Mouse (Mus musculus) adrenal gland, adult 18-20 months (tissue): Measurements from ENCODE around the gene Fermt2. TPM values are rescaled to one million over a fixed set of nuclear protein-coding genes. Genes with fewer than 3 reads are reported as not detected.

Source experiments
- DNase-seq, 2 experiments: peaks; one replicate each; pipeline ENCODE4 v3.0.0; 2021 to 2022; ENCODE audit warnings: low spot score in 2 of 2
- total RNA-seq, 2 experiments: library from RNA; stranded (reverse); gene quantifications; 1 replicate in 1 of 2; 2 replicates in 1 of 2; pipeline ENCODE4 v1.2.3; 2021

Gene Fermt2
- total RNA-seq, 2 experiments from 2014 or later = 82.2 to 118 TPM

DNA sequence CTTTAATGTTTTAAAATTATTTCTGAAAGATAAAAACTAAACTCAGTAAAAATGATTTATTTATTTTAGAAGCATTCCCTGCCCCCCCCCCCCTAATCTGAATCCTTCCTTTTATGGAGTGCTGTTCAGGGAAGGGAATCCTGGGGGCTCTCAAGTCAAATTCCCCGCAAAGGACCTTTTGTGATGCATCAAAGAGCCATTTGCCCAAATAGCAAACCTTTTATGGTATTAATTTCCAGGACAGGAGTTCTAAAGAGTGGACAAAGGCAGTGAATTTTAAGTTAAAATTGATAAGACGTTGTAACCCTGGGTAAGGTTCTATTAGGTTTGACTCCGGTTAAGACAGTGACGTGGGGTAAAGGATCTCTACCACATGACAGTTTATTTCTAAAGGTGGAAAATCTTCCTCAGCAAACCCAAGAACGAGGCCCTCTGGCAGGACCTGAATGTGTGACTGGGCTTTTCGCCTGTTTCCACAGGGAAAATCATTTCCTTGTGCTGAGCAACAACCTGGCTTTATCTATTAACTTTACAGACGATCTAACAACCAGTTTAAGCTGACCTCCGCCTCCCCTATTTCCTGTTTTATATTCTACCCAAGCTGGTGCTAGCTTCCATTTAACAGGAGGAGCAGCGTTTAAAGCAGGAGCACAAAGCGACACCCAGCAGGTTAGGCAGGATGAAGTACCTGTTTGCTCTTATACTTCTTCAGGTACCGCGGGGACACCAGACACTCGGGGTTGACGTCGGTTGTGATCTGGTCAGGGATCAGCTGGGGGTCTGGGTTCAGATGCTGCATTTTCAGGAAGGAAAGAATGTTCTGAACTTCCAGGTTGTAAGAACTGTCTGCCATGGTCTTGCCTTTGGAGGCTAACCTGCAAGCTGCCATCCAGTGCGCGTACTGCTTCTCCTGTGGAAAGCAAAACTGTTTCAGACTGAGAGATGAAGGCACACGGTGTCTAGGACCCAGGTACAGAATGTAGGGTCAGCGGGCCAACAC is 65.6 kb downstream of the Fermt2 start:
- no peak for DNase-seq

DNA sequence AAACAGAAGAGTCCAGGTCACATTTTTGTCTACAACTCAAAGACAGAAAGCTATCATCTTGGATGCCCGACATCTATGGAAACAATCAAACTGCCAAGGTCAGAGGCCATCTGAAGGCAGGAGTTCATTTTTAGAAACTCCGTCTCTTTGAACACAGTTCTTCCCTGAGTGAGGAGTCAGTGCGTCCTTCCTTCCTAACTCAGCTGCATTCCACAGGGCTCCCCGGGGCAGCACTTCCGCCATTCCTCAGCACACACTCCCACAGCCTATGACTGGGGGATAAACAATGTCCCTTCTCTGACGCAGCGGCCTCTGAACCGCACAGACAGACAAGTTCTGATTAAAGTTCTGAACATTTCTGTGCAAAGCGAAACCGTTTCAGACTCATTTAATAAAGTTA is 66.3 kb downstream of the Fermt2 start:
- peak; percentile 37 to 40 for DNase-seq

DNA sequence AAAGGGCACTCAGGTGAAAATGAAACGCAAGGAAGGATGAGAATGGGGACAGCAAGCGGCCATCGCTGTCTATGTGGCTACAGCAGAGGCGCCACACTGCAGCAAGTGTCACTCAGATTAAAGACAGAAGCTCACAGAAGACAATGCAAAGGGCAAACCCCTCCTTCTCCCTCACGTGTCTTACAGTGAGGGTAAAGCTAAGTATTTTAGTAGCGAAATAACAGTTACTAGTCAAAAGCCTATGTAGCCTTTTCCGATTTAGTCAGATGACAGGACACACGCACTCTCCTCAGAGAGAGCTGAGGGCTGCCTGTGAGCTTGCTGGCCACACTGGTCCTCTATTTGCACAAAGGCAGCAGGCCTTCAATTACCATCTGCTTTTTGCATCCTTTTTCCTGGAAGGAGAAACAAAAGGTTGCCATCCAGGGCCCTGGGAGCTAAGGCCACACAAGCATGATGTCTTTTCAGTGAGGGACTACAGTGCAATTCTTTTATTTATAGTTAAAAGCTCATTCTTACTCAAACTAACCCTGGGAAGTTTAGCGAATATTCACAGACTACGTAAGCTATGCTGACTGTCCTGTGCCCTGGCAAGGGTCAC is 66.9 kb downstream of the Fermt2 start:
- no peak for DNase-seq

DNA sequence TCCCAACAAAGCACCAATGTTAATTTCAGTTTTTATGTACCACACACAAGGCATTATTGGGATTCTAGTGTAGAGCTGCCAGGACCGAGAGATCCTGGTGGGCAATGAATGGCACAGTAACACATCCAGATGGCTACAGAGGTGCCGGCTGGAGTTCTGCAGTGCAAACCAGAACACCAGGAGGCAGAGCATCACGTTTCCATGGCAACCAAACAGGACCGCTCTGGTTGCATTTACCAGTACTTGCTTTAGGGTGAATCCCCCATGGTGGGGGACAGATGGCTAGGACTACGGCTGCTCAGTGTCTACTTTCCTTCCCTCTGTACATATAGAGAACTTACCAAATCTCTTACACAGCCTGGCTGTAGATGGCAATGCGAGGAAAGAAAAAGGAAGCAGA is 67.5 kb downstream of the Fermt2 start:
- no peak for DNase-seq

- DNase-seq = no peak
These were observed 68.0 kb downstream of the Fermt2 start for GRCm38 (mm10) chr14:45461945-45462344.

GRCm38 (mm10) chr14:45460491-45460890 is 69.4 kb downstream of the Fermt2 start:
- DNase-seq = no peak

GRCm38 (mm10) chr14:45459877-45460276 is 70.0 kb downstream of the Fermt2 start:
- DNase-seq = no peak

DNA sequence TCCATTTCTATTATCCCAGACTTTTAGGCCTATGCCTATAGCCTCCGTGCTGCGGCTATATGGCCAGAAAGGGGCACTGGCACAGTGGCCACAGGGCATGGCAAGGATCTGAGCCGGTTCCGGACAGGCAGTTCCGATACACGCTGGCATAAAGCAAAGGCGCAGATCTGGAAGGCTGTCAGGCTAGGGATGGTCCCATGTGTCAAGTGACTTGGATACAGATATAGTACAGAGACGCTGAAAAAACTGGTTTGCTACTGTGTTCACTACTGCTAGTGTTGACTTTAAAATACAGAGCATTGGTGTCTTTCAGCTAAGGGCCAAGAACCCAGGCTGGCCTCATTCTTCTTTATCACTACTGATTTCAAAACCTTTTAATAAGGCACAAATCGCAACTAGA is 72.9 kb downstream of the Fermt2 start:
- no peak for DNase-seq

DNA sequence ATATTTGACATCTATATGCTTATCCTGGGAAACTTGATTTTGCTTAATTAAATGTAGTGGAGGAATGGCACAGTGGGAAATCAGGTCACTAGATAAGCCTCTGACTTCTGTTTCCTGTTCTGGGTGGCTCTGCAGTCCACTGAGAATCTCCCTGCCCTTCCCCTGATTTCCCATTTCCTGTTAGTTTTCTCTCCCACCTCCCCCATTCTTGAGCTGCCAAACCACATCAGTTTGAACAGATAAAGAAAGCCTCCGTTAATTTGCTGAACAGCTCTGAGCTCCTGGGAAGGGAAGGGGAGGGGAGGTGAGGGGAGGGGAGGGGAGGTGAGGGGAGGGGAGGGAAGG is 73.4 kb downstream of the Fermt2 start:
- DNase-seq = no peak

DNA sequence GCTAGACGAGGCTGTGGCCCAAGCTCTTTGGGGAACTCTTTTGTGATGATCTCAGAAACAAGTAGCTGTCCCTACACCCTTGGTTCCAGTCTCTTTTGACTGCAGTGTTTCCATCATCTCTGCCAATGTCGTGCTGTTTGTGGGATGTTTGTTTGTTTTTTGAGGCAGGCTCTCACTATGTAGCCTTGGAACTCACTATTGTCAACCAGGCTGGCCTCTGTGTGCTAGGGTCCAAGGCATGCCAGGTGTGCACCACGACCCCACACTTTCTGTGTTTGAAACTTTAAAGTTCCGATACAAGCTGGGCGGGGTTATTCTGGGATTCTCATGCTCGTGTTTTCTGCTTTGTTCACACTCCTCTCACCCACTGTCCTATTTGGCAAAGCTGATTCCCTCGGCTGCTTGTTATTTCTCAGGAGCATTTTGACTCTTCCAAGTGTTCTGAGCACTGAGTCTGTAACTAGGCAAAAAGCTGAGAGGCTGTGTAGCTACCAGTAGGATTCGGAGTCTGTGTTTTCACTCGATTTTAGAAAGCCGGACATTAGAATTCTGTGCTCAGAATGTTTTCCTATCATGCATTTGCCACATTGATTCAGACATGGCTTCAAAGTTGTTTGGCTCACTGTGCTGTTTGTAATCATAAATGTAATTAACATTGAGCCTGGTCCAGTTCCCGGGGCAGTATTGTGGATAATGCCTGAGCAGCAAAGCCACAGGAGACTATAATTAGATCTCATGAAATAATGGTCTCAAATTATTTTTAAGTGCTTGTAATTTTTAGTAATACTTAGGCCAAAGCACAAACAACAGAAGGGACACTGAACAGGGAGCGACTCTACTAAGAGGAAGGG is 74.0 kb downstream of the Fermt2 start:
- DNase-seq = no peak

GRCm38 (mm10) chr14:45453538-45454233 is 76.2 kb downstream of the Fermt2 start:
- no peak for DNase-seq

GRCm38 (mm10) chr14:45452861-45453512 is 76.9 kb downstream of the Fermt2 start:
- no peak for DNase-seq

- DNase-seq = no peak
These were observed 77.8 kb downstream of the Fermt2 start for GRCm38 (mm10) chr14:45452148-45452547.

- DNase-seq = no peak
These were observed 78.8 kb downstream of the Fermt2 start for GRCm38 (mm10) chr14:45451090-45451489.

GRCm38 (mm10) chr14:45446777-45447176 is 83.1 kb downstream of the Fermt2 start:
- no peak for DNase-seq

DNA sequence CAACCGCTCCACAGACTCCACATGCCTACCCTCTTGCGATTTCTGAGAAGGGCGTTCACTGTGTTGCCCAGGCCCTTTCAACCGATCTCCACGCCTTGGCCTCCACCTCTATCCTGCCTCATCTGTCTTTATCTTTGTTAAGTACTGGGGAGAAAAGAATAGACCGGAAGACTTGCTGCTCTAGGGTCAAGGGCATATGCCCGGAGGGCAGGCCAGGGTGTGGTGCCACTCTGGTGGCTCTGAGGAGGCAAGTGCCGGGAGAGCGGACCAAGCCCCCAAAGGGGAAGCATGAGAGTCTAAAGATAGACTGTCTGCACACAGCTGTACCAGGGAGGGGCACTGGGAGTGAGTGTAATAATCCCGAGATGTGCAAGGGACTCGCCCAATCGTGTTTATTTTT is 84.5 kb downstream of the Fermt2 start:
- no peak for DNase-seq

DNA sequence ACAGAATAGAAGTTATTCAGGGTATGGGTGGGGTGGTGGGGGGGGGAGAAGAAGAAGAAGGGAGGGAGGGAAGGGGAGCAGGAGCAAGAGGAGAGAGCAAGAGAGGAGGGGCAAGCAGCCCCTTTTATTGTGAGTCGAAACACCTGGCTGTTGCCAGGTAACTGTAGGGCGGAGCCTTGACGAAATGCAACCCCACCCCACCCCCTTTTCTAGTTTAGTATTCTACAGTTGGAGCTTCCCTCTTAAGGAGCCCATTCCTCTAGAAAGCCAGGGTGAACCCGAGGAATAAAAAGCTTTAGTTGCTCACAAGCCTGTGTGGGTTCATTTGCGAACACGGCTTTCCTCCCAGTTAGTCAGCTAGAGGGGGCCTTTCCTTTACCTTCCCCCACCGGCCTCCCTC is 85.0 kb downstream of the Fermt2 start:
- DNase-seq = no peak

- no peak for DNase-seq
These were observed 86.9 kb downstream of the Fermt2 start for GRCm38 (mm10) chr14:45442781-45443560.

- DNase-seq = no peak
These were observed 88.6 kb downstream of the Fermt2 start for GRCm38 (mm10) chr14:45441291-45441690.

DNA sequence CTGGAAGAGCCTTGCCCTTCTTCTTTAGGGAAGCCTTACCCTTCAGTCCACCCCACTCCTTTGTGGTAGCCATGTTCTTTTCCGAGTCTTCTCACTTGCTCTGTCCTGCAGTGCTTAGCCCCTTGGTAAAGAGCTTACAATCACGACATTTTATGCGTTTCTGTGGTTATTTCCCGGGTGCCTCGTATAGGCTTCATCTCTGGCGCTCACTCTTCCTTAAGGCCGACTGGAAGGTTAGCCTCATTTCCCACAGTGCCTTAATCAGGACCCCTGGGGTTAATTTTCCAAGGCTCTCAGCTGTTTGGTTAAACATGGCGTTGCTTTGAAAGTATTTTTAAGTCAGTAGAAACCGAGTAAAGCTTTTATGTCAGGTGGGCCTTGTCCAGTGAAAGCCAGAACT is 90.5 kb downstream of the Fermt2 start:
- DNase-seq = no peak
